Mouse (Mus musculus) liver, embryonic 14.5 days (tissue): ENCODE data around the gene Apoa1. TPM values are rescaled to one million over a fixed set of nuclear protein-coding genes. Genes with fewer than 3 reads are reported as not detected.

Experiments used
- ATAC-seq: fragments of 200-750 bp; cut with Nextera tagmentation; 2 replicates; pipeline ENCODE4 v1.8.0; 2017; ENCODE audit warnings: moderate number of reproducible peaks, mild to moderate bottlenecking, moderate library complexity; ENCODE audit not compliant: insufficient read depth
- DNase-seq, 3 experiments: peaks; one replicate each; pipeline ENCODE4 v3.0.0-alpha.2; 2012 to 2013; ENCODE audit warnings: low read depth in 3 of 3, low spot score in 3 of 3
- H3K27ac ChIP-seq: fragments of 300-500 bp; sonication (generic); 2 replicates; pipeline ENCODE4 v1.5.1; 2014; ENCODE audit warnings: moderate library complexity, mild to moderate bottlenecking, control low read depth, inconsistent platforms
- H3K27me3 ChIP-seq: fragments of 300-500 bp; sonication (generic); 2 replicates; pipeline ENCODE4 v1.6.1; 2014; ENCODE audit warnings: mild to moderate bottlenecking, low read length, moderate library complexity; ENCODE audit not compliant: control insufficient read depth, insufficient read depth
- H3K36me3 ChIP-seq: fragments of 300-500 bp; sonication (generic); replicated peaks from 2 replicates; pipeline ENCODE4 v1.6.1; 2014; ENCODE audit warnings: low read depth; ENCODE audit not compliant: control insufficient read depth, insufficient read depth
- H3K4me1 ChIP-seq, 2 experiments: fragments of 200-500 bp in 1 of 2; fragments of 300-500 bp in 1 of 2; sonication (generic) in 1 of 2; replicated peaks; 2 replicates each; pipeline ENCODE4 v1.6.1; 2012 to 2014; ENCODE audit warnings: antibody characterized with exemption in 1 of 2, inconsistent platforms in 1 of 2, low read length in 1 of 2; ENCODE audit not compliant: control insufficient read depth in 2 of 2, insufficient read depth in 2 of 2
- H3K4me2 ChIP-seq: fragments of 300-500 bp; sonication (generic); 2 replicates; pipeline ENCODE4 v1.6.1; 2014; ENCODE audit warnings: low read depth, mild to moderate bottlenecking, control low read depth, moderate library complexity
- H3K4me3 ChIP-seq, 2 experiments: fragments of 200-500 bp in 1 of 2; fragments of 300-500 bp in 1 of 2; sonication (generic) in 1 of 2; 2 replicates each; pipeline ENCODE4 v1.5.1; 2012 to 2014; ENCODE audit warnings: low read depth in 2 of 2, low read length in 2 of 2, mild to moderate bottlenecking in 2 of 2, control low read depth in 1 of 2, inconsistent platforms in 1 of 2, moderate library complexity in 1 of 2; ENCODE audit not compliant: insufficient read depth in 1 of 2
- H3K9ac ChIP-seq: fragments of 300-500 bp; sonication (generic); replicated peaks from 2 replicates; pipeline ENCODE4 v1.6.1; 2014; ENCODE audit warnings: mild to moderate bottlenecking, control low read depth, moderate library complexity
- H3K9me3 ChIP-seq: fragments of 300-500 bp; sonication (generic); 2 replicates; pipeline ENCODE4 v1.6.1; 2016; ENCODE audit warnings: low read length, mixed read lengths; ENCODE audit not compliant: control insufficient read depth
- CTCF ChIP-seq: IDR thresholded peaks from 2 replicates; pipeline ENCODE4 v1.5.1; 2016; ENCODE audit warnings: antibody characterized with exemption, low read depth, control low read depth
- EP300 ChIP-seq: IDR thresholded peaks from 2 replicates; pipeline ENCODE4 v1.6.1; 2016; ENCODE audit warnings: antibody characterized with exemption, low read depth
- WGBS: fragments of 180-500 bp; shearing (Covaris S2); extraction: QIAGEN DNeasy Blood & Tissue Kit; methylation state at CpG from one replicate; pipeline ENCODE4 v1.1.7; 2014; ENCODE audit not compliant: insufficient replicate concordance; 5-methylcytosine and 5-hydroxymethylcytosine counted together
- polyA plus RNA-seq, 2 experiments: library from polyadenylated mRNA; depleted of rRNA in 1 of 2; stranded (reverse) in 1 of 2; unstranded in 1 of 2; fragments of >200 nt; fragmentation: Nextera tagmentation in 1 of 2; extraction: Ambion mirVana in 1 of 2; gene quantifications; 2 replicates each; pipeline versions ENCODE4 v1.2.1 to v1.2.3; 2012 to 2014

The Apoa1 gene
- polyA plus RNA-seq, 2 experiments, result 1,404 to 3,278 TPM

- WGBS, result 83% methylated on average over 4 of the region's 4 CpGs
- Histone ChIP-seq H3K4me2 (no peak overlapping the region), H3K36me3 (no peaks in the 10 kb centered on the region; the same call in 1 of the 2 replicates), H3K4me3 (no peak overlapping the region), H3K27ac (no peak overlapping the region), H3K27me3 (no peaks in the 10 kb centered on the region), H3K9me3 (no peaks in the 10 kb centered on the region), H3K4me1 (peaks cover 26 to 35% of the 10 kb centered on the region in 2 experiments), H3K9ac (no peak overlapping the region)
- no peak for ATAC-seq
- no peak for DNase-seq
- TF ChIP-seq EP300 (no peak), CTCF (no peak)
Observed at GRCm38 (mm10) chr9:46214276-46214675, 14.1 kb upstream of the Apoa1 start.

GRCm38 (mm10) chr9:46214946-46215337 is 13.4 kb upstream of the Apoa1 start:
- 59% methylated on average over 10 of the region's 10 CpGs for WGBS
- no peaks in the 10 kb centered on the region for H3K9me3 ChIP-seq
- no peak overlapping the region for H3K4me3 ChIP-seq
- no peaks in the 10 kb centered on the region for H3K27me3 ChIP-seq
- ATAC-seq (no peak), DNase-seq (no peak)
- no peaks in the 10 kb centered on the region; the same call in 1 of the 2 replicates for H3K36me3 ChIP-seq
- peak overlapping the region; percentile 39 for H3K4me2 ChIP-seq
- no peak overlapping the region for H3K27ac ChIP-seq
- TF ChIP-seq EP300, result no peak
- no peak for TF ChIP-seq CTCF
- no peak overlapping the region for H3K9ac ChIP-seq
- H3K4me1 ChIP-seq, result peaks cover 26 to 35% of the 10 kb centered on the region in 2 experiments

- WGBS, result 11% methylated on average over 11 of the region's 11 CpGs
- peak overlapping the region; percentile 48 for H3K27ac ChIP-seq
- H3K27me3 ChIP-seq, result no peaks in the 10 kb centered on the region
- no peak for TF ChIP-seq CTCF
- peak; percentile 53; the same call in 1 of the 2 replicates for TF ChIP-seq EP300
- no peaks in the 10 kb centered on the region; the same call in 1 of the 2 replicates for H3K36me3 ChIP-seq
- peak overlapping the region; percentile 39 for H3K4me2 ChIP-seq
- H3K9me3 ChIP-seq, result no peaks in the 10 kb centered on the region
- H3K9ac ChIP-seq, result no peak overlapping the region
- H3K4me1 ChIP-seq, result peaks cover 26 to 35% of the 10 kb centered on the region in 2 experiments
- ATAC-seq, result peak; percentile 69
- no peak overlapping the region for H3K4me3 ChIP-seq
- peak in 1 of 3 experiments; percentile 12 for DNase-seq
Observed at GRCm38 (mm10) chr9:46215338-46216322, 12.8 kb upstream of the Apoa1 start.

GRCm38 (mm10) chr9:46216744-46217470 is 11.5 kb upstream of the Apoa1 start:
- 60% methylated on average over 13 of the region's 13 CpGs for WGBS
- no peak overlapping the region for H3K4me2 ChIP-seq
- H3K9ac ChIP-seq, result no peak overlapping the region
- TF ChIP-seq CTCF (no peak), EP300 (no peak)
- no peaks in the 10 kb centered on the region for H3K27me3 ChIP-seq
- ATAC-seq (0 out of 2 replicates have a peak, but pooled peaks have one; percentile 34), DNase-seq (peak in 1 of 3 experiments; percentile 25)
- H3K36me3 ChIP-seq, result no peaks in the 10 kb centered on the region
- H3K4me3 ChIP-seq, result no peak overlapping the region
- no peak overlapping the region; the same call in 1 of the 2 replicates for H3K27ac ChIP-seq
- H3K9me3 ChIP-seq, result no peaks in the 10 kb centered on the region
- H3K4me1 ChIP-seq, result peaks cover 26 to 37% of the 10 kb centered on the region in 2 experiments
